Mouse (Mus musculus) inflammation-experienced regulatory T-cells, adult 6 months (primary cell): ENCODE results near the gene Rbm20. TPM values are rescaled to one million over a fixed set of nuclear protein-coding genes. Genes with fewer than 3 reads are reported as not detected.

Experiments used
- ATAC-seq: one replicate; pipeline ENCODE4 v1.8.0; 2017
- polyA plus RNA-seq, 3 experiments: library from polyadenylated mRNA; unstranded; fragments of 100-300 nt; shearing (Covaris generic); gene quantifications; one replicate each; pipeline ENCODE4 v1.2.1; 2017

The Rbm20 gene
- polyA plus RNA-seq, 3 experiments from 2014 or later: 0.15 to 0.20 (median 0.15) TPM

DNA sequence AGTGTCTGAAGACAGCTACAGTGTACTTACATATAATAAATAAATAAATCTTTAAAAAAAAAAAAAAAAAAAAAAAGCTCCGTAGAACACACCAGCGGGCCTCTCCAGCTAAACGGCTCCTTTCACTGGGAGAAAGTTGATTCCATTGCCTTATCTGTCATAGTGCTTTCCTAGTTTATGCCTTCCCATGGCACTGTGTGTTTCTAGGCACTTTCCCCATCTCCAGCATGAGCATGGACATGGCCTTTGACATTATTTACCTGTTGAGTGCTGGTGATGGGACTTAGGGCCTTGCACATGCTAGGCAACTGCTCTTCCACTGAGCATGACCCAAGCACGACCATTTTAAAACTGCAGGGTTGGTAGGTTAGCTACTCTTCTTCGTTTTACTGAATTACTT is 46.9 kb downstream of the Rbm20 start:
- ATAC-seq: no peak

DNA sequence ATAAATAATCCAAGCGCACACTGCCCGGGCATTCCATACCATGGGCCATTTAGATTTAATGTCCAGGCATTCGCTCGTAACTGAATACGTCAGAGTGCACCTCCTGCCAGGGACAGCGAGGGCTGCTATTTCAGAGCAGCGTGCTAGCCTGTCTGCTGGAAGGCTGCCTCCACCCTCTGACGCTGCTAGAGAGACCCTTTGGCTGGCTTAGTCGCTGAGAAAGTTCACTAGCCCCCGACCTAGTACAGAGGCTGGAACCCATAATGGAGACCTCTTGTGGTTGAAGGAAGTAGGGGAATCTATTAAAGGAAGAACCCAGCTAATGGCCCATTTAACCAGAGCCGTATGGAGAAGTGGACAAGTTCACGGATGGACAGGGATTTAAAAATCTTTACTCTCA is 49.2 kb downstream of the Rbm20 start:
- ATAC-seq: no peak

DNA sequence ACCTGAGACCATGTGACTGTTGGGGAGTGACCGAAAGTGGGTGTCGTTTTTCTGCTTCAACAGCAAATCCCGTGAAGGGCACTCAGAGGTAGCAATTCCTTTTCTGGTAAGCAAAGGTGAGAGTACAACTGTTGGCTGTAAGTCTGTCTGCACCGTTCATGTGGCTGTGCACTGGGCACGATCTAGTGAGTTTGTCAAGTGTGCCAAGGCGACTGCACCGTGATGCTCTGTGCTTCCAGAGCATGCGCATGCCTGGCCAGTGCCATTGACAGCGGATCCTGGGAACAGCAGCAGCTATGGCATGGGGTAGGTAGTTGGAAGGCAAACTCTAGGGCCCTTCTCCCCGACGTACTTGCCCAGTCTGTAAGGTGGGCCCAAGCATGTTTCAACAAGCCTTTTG is 49.6 kb downstream of the Rbm20 start:
- no peak for ATAC-seq

DNA sequence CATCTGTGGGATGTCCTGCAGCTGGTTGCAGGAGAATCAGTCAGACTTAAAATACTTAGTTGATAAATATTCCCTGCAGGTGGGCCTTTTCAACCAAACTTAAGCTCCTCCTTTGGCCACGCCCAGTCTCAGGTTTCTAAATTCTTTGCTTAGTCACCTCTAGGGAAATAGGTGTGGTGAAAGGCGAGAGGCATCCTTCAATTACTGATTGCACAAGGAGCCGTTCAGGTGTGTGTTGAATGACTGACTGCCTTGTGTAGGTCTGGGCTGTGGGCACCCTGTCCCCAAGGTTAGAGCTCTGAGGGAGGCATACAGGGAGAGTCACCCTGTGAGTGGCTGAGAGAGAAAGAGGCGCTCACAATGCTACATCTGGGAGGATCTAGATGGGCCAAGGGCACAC is 50.2 kb downstream of the Rbm20 start:
- no peak for ATAC-seq

DNA sequence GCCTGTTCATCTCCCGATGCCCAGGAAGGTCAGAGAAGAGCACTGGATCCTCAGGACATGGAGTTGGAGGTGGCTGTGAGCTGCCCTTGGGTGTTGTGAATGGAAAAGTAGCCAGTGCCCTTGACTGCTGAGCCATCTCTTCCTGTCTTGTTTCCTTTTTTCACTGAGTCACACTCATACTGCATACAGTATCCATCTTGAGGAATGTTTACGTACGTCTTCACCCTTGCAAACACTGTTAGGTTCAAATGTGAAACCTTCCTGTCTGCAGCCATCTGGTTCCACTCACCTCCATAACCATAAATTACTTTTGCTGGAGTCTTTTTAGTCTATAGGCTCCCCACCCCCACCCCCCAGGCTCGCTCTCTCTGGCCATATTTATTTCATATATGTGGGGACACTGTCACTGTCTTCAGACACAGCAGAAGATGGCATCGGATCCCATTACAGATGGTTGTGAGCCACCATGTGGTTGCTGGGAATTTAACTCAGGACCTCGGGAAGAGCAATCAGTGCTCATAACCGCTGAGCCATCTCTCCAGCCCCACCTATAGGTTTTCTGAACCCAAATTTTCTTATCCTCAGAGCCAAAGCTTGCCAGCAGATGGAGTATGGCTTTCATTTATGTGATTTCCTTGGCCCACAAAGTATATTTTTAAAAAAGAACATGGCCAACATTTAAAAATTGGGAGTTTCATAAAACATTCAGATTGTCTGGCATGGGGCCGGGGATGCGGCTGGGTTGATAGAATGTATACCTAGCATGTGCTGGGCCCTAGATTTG is 51.0 kb downstream of the Rbm20 start:
- no peak for ATAC-seq

DNA sequence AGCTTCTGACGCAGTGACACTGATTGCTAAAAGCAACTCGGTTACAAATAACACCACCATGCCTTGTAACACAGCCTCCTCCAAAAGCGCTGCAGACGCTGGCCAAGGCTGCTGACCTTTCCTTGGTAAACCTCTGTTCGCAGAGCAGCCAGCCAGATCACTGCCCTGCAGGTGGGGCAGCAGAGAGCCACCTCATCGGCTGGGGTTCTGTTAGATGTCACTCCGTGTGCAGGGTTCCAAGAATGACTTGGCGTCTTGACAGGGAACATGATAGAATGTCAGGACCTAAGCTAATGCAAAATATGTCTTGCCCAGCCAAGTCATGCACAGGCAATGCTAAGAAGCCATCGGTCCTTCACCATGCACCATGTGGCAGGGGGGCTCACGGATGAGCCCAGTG is 52.8 kb downstream of the Rbm20 start:
- no peak for ATAC-seq

DNA sequence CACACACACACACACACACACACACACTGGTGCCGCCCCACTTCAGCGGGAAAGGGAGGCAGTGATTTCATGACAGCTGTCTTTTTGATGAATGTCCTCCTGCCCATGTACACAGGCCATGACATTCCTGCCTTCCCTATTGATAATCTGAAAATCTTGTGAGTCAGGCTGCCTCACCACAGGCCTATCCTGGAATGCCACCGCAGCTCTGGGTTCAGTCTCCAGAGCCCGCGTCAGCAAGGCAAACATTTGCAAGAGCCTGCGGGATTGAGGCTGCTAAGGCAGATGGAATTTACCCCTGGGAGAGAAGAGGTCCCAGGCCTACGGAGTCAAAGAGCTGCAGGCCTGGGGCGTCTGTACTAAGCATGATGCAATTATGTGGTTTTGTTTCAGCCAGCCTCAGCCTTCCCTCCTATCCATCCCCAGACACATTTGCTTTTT is 54.7 kb downstream of the Rbm20 start:
- no peak for ATAC-seq

DNA sequence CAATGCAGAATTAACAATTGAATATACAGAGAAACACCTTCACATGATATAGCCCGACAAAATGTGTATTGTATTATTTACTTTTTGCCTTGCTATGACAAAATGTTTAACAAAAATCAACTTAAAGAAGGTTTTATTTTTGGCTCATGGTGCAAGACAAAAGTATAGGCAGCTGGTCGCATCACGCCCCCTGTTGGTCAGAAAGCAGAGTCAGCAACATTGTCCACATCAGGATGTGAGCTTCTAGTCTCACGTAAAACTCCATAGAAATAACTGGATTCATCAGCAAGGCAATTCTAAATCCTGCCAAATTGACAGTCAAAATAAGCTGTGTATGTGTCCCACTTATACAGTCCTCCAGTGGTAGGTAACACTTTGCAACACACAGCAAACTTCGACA is 57.7 kb downstream of the Rbm20 start:
- no peak for ATAC-seq

DNA sequence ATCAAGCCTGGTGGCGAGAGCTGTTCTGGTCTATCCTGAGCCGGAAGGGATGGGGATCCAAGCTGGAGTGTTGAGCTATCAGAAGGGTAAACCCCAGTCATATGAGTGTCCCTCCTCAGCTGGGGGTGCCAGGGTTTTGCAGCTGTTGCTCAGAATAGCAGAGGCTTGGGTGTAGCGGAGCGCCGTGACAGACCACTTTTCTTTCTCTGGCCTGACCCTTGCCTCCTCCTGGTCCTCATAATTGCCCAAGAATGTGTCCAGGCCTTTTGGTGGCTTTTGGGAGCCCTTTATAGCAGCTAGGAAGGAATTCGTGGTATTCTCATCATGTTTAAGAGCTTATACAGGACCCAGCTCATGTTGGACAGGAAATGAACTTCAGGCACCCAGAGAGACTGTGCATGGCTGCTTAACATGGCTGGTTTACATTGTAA is 61.6 kb downstream of the Rbm20 start:
- no peak for ATAC-seq

DNA sequence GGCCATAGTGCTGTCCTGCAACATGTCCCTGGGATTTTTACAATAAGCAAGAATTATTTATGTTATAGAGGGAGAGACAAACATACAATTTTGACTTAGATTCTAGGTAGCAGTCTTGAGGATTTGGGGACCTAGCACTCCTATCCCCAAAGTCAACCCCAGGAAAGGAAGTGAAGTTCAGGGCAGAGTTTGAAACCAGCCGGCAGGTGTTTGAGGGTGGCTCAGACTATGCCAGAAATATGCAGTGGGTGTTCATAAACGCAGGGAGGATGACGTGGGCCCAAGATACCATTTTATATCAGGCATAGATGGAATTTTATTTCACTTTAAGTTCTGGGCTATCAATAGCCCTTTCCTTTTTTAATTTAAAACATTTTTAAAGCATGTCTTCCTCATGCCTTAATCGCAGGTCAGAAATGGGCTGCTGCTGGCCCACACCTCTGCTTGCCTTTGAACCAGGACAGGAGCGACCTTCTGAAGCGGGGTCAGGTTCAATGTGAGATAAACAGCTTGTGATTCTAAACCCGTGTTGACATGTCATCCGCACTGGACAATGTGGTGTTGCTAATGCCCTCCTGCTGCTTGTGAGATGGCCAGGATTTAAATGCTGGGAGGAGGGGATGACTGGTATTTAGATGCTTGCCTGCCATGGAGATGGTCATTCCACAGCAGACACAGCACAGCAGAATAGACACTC is 62.6 kb downstream of the Rbm20 start:
- no peak for ATAC-seq

DNA sequence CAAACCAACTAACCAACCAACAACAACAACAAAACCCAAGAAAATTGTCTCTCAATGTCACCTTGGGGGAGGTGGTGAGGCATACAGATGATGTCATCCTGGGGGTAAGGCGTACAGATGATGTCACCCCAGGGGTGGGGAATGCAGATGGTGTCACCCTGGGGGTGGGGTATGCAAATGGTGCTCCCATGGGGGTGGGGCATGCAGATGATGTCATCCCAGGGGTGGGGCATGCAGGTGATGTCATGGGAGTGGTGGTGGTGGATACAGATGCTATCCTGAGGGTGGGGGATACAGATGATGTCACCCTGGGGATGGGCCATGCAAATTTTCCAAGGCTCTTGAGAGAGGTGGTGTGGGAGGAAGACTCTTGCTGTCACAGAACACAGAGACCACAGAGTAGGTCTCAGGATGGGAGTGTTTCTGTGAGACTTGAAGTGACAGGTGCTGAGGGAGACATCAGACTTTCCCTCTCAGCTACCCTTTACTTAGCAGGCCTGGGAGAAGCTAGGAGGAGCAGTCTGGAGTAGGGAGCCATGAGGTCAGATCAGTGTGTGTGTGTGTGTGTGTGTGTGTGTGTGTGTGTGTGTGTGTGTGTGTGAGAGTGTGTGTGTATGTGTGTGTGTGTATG is 63.8 kb downstream of the Rbm20 start:
- no peak for ATAC-seq

DNA sequence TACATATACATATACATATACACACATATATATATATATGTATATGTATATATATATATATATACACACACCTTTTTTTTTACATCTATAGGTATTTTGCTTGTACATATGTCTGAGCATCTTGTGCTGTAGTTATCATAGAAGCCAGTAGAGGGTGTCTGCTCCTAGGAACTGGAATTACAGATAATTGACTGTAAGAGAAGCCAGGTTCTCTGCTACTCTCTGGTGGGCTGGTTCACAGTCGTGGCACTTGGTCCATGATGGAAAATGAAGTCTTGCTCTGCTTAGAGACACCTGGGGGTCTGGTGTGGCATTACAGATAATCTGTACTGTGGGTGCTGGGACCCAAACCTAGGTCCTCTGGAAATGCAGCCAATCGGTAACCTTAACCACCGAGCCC is 64.8 kb downstream of the Rbm20 start:
- no peak for ATAC-seq

DNA sequence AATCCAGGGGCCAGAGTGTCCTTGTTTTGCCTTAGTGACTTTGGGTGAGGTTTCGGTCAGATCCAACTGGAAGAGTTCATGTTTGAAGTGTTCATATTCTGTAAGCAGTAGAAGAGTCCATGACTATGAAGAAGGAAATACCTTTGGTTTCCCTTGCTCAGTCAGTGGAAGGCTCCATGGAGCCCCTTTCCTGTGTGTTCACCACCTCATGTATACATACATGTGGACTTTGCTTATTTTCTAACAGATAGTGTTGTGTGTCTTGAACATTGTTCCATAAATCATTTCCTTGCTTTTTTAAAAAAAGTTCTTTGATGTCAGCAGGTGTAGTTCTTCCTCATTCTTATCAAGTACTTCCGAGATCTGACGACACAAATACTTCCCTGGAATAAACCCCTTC is 68.2 kb downstream of the Rbm20 start:
- ATAC-seq: no peak

DNA sequence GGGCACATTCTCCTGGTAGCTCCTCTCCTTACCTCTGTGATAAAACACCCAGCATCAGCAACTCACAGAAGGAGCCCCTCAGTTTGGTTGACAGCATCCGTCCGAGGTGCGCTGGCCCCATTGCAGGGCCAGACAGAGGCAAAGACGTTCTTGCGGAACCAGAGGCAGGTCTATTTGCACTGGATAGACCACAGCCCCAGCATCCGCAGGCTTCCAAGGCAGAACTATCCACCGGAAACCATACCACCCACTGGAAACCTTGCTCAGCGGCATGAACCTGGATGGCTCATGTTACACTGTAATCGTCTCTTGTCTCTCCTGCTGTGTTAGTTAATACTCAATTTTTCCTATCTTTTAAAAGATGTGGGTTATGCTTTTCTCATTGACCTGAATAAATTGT is 69.0 kb downstream of the Rbm20 start:
- no peak for ATAC-seq

DNA sequence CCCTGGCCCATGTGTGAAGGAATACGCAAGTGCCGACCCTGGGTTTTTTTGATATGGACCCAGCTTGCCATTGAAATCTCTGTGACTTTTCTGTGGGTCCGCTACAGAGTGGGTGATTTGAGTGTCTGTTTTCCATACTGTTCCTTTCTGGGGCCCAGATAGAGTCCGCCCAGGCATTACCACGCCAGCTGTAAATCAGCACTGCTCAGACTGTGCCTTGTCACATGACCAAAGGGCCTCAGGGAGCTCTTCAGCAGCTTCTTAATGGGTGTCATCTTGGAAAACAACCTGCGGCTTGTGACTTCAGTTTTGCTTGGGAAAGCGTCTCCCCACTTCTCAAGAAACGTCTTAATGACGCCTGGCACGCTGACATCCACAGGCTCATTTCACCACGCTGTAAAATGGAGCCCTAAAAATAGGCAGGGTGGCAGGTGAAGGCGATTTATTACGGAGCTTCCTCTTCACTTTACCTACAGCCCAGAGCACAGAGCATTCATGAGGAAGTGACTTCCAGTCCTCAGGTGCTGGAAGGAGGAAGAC is 71.2 kb downstream of the Rbm20 start:
- ATAC-seq: no peak

DNA sequence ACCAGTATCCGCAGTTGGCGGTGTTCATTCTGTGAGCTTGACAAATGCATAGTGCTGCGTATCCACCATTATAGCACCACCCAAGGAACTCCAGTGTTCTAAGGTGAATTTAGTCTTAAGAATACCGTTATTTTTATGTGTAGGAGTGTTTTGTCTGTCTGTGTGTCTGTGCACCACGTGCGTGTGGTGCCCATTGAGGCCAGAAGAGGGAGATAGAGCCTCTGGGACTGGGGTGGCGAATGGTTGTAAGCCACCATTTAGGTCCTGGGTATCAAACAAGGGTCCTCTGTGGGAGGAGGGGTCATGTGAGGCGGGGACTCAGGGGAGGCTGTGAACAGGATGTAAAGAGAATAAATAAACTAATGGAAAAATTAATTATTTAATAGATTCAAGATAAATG is 72.2 kb downstream of the Rbm20 start:
- no peak for ATAC-seq

DNA sequence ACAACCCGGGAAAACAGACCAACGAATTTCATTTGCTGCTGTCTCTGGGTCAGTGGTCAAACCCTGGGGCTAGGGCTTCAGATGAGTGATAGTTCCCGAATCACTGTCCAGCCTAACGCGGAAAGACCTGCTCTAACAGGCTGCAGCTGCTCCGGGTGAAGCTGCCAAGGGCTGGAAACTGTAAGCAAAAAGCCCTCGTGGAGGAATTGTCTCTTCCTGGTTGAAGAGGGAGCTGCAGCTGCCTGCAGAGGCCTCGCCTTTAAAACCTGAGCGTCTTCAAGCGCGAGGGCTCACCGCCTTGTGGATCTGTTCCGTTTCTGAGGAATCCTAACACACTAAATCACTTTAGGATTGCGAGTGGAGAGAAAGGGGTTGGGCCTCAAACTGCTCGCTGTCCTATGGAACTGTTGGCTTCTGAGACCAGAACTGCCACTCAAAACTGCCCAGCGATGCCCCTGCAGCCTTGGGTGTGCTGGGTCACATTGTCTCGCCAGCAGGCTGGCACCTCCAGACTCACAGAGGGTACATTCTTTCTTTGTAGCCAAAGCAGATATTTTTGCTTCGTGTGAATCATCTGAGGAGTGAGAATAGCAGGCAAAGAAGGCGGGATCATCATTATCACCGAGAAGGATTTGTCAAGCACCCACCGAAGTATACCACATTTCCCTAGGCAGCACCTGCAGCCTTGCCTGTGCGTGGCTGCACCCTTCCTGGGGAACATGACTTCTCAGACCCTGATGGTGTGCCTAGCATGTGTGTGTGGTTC is 74.5 kb downstream of the Rbm20 start:
- ATAC-seq: no peak

DNA sequence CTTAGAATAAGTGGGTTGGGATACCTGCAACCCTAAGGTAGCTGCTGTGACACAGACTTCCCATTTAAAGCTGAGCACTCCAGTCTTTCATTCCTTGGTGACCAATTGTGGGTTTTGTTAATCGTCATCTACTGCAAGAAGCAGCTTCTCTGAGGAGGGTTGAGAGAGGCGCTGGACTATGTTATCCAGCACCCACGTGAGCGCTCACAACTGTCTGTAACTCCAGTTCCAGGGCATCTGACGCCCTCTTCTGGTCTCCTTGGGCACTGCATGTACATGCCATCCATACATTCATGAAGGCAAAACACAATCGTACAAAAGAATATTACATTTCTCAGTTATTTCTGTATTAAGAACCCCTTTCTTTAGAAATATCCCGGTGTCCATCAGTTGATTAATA is 75.9 kb downstream of the Rbm20 start:
- ATAC-seq: no peak

DNA sequence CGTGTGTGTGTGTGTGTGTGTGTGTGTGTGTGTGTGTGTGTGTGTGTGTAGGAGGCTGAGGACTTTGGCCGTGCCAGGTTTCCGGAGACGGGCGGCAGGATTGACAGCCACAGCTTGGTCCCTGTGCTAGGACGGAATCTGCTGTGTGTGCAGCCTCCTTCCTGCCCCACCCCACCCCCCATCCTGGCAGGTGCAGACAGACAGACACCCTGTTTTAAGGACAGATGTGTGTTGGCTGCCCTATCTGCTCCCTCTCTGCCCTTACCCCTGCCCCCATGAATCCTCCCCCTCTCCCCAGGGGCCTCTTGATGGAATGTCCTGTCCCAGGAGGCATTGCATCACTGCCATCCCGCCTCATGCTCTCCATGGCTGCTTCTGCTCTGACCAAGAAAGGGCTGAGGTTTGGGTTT is 77.3 kb downstream of the Rbm20 start:
- ATAC-seq: no peak

DNA sequence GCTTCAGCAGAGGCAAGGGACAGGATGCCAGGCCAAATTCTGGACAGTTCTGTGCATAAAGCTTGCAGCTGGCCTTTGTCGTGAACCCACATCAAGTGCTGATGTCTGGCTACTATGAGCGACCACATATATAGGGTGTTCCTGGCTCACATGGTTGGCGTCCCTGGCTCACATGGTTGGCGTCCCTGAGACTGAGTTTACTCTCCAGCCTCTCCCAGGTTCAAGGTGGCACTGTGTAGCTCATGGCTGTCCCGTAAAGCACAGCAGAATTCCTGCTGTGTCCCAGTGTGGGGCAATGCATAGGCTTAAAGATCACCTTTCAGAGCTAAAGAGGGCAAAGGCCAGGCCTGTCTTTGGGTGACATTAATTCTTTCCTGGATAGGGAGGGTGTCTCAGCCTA is 78.2 kb downstream of the Rbm20 start:
- ATAC-seq: no peak

DNA sequence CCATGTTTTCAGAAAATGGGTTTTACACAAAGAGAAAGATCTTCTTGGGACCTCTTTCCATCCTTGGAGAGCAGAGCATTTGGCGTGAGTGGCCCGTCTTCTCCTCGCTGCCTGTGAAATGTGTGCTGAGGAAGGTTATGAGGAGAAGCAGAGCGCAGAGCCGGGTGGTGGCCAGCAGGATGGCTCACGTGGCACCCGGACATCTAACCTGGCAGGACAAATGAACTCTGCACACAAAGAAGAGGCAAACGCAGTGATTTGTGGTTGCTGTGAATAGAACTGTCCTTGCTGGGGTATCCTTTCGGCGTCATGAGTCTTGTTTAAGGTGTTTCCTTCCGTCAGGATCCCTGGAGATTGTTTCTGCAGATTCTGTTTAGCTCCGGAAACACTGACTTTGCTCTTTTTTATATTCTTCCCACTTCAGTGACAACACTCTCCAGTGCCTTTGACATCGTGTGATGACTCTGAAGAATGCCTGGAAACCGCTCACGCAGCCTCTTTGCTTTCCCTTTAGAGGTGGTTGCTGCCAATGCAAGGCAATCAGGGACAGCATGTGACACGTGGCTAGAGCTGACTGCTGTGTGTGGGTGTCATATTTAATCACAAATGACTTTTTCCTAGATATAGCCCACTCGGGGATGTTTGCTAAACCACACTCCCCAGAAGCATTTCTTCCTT is 80.5 kb downstream of the Rbm20 start:
- no peak for ATAC-seq

DNA sequence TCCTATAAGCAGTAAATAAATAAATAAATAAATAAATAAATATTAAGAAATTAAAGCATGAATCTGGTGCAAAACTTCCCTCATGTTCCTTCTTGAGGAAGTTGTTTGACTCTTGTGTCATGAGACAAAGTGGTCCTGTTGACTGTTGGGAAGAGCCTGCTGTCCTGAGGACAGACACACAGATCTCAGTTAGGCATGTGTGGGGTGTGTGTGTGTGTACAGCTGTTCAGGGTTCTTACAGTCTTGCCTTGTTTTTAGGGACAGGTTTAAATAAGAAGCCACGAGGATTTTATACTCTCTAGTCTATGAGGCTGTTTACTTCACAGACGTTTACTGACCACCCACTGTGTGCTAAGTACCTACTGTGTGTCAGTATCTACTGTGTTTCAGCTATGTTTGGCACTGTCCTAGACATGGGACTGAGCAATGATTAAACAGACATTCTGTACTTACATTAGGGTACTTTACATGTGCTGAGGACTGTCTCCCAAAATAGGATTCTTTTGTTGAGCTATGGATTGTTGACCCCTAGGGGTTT is 81.8 kb downstream of the Rbm20 start:
- ATAC-seq: no peak
